Mouse (Mus musculus) MEL (cell line): ENCODE data around the gene Bdkrb2. TPM values are rescaled to one million over a fixed set of nuclear protein-coding genes. Genes with fewer than 3 reads are reported as not detected.

Experiments used
- DNase-seq: peaks from one replicate; pipeline ENCODE4 v3.0.0; 2011; ENCODE audit warnings: low read depth, low spot score
- H3K27ac ChIP-seq: 2 replicates; pipeline ENCODE4 v1.5.1; 2012; ENCODE audit warnings: low read depth, mild to moderate bottlenecking, control low read depth, low read length, moderate library complexity; ENCODE audit not compliant: control insufficient read depth
- H3K27me3 ChIP-seq, 2 experiments: fragments of 150-350 bp in 1 of 2; sonication (generic) in 1 of 2; 2 replicates each; pipeline ENCODE4 v1.6.1; 2012; ENCODE audit warnings: low read length in 2 of 2, mild to moderate bottlenecking in 2 of 2, improper control_type of control experiment in 1 of 2, moderate library complexity in 1 of 2; ENCODE audit not compliant: insufficient read depth in 2 of 2, control insufficient read depth in 1 of 2
- H3K36me3 ChIP-seq, 2 experiments: 2 replicates each; pipeline ENCODE4 v1.6.1; 2012 to 2014; ENCODE audit warnings: low read length in 2 of 2, improper control_type of control experiment in 1 of 2, inconsistent platforms in 1 of 2, mild to moderate bottlenecking in 1 of 2; ENCODE audit not compliant: insufficient read depth in 2 of 2, control insufficient read depth in 1 of 2
- H3K4me1 ChIP-seq, 2 experiments: fragments of 150-350 bp in 1 of 2; sonication (generic) in 1 of 2; 2 replicates each; pipeline ENCODE4 v1.6.1; 2012; ENCODE audit warnings: low read length in 2 of 2, improper control_type of control experiment in 1 of 2, mild to moderate bottlenecking in 1 of 2; ENCODE audit not compliant: insufficient read depth in 2 of 2, control insufficient read depth in 1 of 2
- H3K4me3 ChIP-seq, 2 experiments: fragments of 150-350 bp in 1 of 2; sonication (generic) in 1 of 2; 2 replicates each; pipeline ENCODE4 v1.5.1; 2012; ENCODE audit warnings: low read depth in 2 of 2, low read length in 2 of 2, mild to moderate bottlenecking in 2 of 2, moderate library complexity in 2 of 2, control low read depth in 1 of 2, improper control_type of control experiment in 1 of 2; ENCODE audit not compliant: control insufficient read depth in 1 of 2, insufficient read depth in 1 of 2
- H3K79me2 ChIP-seq: 2 replicates; pipeline ENCODE4 v1.6.1; 2012; ENCODE audit warnings: mild to moderate bottlenecking, low read length, moderate library complexity; ENCODE audit not compliant: control insufficient read depth, poor library complexity, insufficient read depth
- H3K9ac ChIP-seq: 2 replicates; pipeline ENCODE4 v1.6.1; 2012; ENCODE audit warnings: low read depth, mild to moderate bottlenecking, control low read depth, low read length, moderate library complexity; ENCODE audit not compliant: control insufficient read depth, poor library complexity, severe bottlenecking
- H3K9me3 ChIP-seq: fragments of 150-350 bp; sonication (generic); replicated peaks from 2 replicates; pipeline ENCODE4 v1.6.1; 2012; ENCODE audit warnings: mild to moderate bottlenecking, low read length, improper control_type of control experiment, moderate library complexity; ENCODE audit not compliant: insufficient read depth
- CHD1 ChIP-seq: IDR thresholded peaks from 2 replicates; pipeline ENCODE4 v1.6.1; 2012; ENCODE audit warnings: low read depth, mild to moderate bottlenecking, inconsistent platforms, low read length, improper control_type of control experiment
- CHD2 ChIP-seq: IDR thresholded peaks from 2 replicates; pipeline ENCODE4 v1.6.1; 2011; ENCODE audit warnings: low read length, improper control_type of control experiment
- E2F4 ChIP-seq: IDR thresholded peaks from 2 replicates; pipeline ENCODE4 v1.6.1; 2011; ENCODE audit warnings: low read depth, low read length, improper control_type of control experiment, borderline replicate concordance
- GABPA ChIP-seq: IDR thresholded peaks from 2 replicates; pipeline ENCODE4 v1.6.1; 2012; ENCODE audit warnings: low read depth, mild to moderate bottlenecking, inconsistent platforms, low read length, improper control_type of control experiment, moderate library complexity
- GATA1 ChIP-seq: IDR thresholded peaks from 2 replicates; pipeline ENCODE4 v1.6.1; 2011; ENCODE audit warnings: low read depth, low read length, improper control_type of control experiment
- MAX ChIP-seq: IDR thresholded peaks from 2 replicates; pipeline ENCODE4 v1.6.1; 2011; ENCODE audit warnings: low read length, improper control_type of control experiment
- MAZ ChIP-seq: IDR thresholded peaks from 2 replicates; pipeline ENCODE4 v1.6.1; 2012; ENCODE audit warnings: low read depth, mild to moderate bottlenecking, inconsistent platforms, low read length, improper control_type of control experiment
- NELFE ChIP-seq: IDR thresholded peaks from 2 replicates; pipeline ENCODE4 v1.6.1; 2011; ENCODE audit warnings: low read depth, low read length, improper control_type of control experiment
- POLR2A ChIP-seq, 2 experiments: IDR thresholded peaks; 2 replicates each; pipeline ENCODE4 v1.6.1; 2011 to 2012; ENCODE audit warnings: low read length in 2 of 2, mild to moderate bottlenecking in 2 of 2, control low read depth in 1 of 2, improper control_type of control experiment in 1 of 2, low read depth in 1 of 2, moderate library complexity in 1 of 2; ENCODE audit not compliant: control insufficient read depth in 1 of 2, insufficient read depth in 1 of 2, poor library complexity in 1 of 2
- POLR2AphosphoS5 ChIP-seq: IDR thresholded peaks from 2 replicates; pipeline ENCODE4 v1.6.1; 2012; ENCODE audit warnings: low read depth, borderline replicate concordance, mild to moderate bottlenecking, inconsistent platforms, low read length, moderate library complexity, mixed read lengths
- UBTF ChIP-seq: IDR thresholded peaks from 2 replicates; pipeline ENCODE4 v1.6.1; 2012; ENCODE audit warnings: low read depth, mild to moderate bottlenecking, inconsistent platforms, low read length, improper control_type of control experiment, moderate library complexity, borderline replicate concordance; ENCODE audit not compliant: insufficient read depth
- USF2 ChIP-seq, 2 experiments: IDR thresholded peaks; 2 replicates each; pipeline ENCODE4 v1.6.1; 2011 to 2012; ENCODE audit warnings: improper control_type of control experiment in 2 of 2, low read length in 2 of 2, borderline replicate concordance in 1 of 2, inconsistent platforms in 1 of 2, low read depth in 1 of 2, mild to moderate bottlenecking in 1 of 2; ENCODE audit not compliant: insufficient read depth in 1 of 2
- ZC3H11A ChIP-seq: IDR thresholded peaks from 2 replicates; pipeline ENCODE4 v1.6.1; 2012; ENCODE audit warnings: low read depth, mild to moderate bottlenecking, inconsistent platforms, low read length, improper control_type of control experiment
- ZKSCAN1 ChIP-seq: IDR thresholded peaks from 2 replicates; pipeline ENCODE4 v1.6.1; 2012; ENCODE audit warnings: low read depth, mild to moderate bottlenecking, inconsistent platforms, low read length, improper control_type of control experiment, moderate library complexity
- ZMIZ1 ChIP-seq: IDR thresholded peaks from 2 replicates; pipeline ENCODE4 v1.6.1; 2012; ENCODE audit warnings: low read depth, mild to moderate bottlenecking, inconsistent platforms, low read length, improper control_type of control experiment, moderate library complexity
- polyA plus RNA-seq, 2 experiments: library from polyadenylated mRNA; stranded (reverse) in 1 of 2; unstranded in 1 of 2; fragments of >175 nt in 1 of 2; fragments of >200 nt in 1 of 2; gene quantifications; 2 replicates each; pipeline versions ENCODE4 v1.2.1 to v1.2.4; 2012; ENCODE audit warnings: low replicate concordance in 2 of 2, low read depth in 1 of 2; ENCODE audit not compliant: insufficient read length in 2 of 2, insufficient read depth in 1 of 2, missing spikeins in 1 of 2
- total RNA-seq: library from RNA; depleted of rRNA; stranded (reverse); fragments of 300-350 nt; gene quantifications from 2 replicates; pipeline ENCODE4 v1.2.3, GENCODE M21; 2012

Gene Bdkrb2
- total and polyA plus RNA-seq, 3 experiments: not detected

GRCm38 (mm10) chr12:105548001-105548400 lies 15.0 kb upstream of the Bdkrb2 start:
- H3K9me3 ChIP-seq: no peaks in the 10 kb centered on the region
- no peaks in the 10 kb centered on the region for H3K79me2 ChIP-seq
- TF ChIP-seq ZMIZ1: no peak
- no peak overlapping the region for H3K27ac ChIP-seq
- no peak for DNase-seq
- no peaks in the 10 kb centered on the region for H3K36me3 ChIP-seq
- no peak overlapping the region for H3K4me3 ChIP-seq
- H3K9ac ChIP-seq: no peak overlapping the region
- no peaks in the 10 kb centered on the region; a peak in 1 of 4 replicates for H3K27me3 ChIP-seq
- H3K4me1 ChIP-seq: no peaks in the 10 kb centered on the region

GRCm38 (mm10) chr12:105548881-105549280 lies 14.1 kb upstream of the Bdkrb2 start:
- TF ChIP-seq MAZ: no peak
- TF ChIP-seq MAX: no peak
- no peak for TF ChIP-seq NELFE
- TF ChIP-seq POLR2A (IDR thresholded peaks at IDR 0.05; ENCODE audit: control insufficient read depth in 1 of 2, insufficient read depth in 1 of 2, low read depth in 1 of 2, low read length in 2 of 2, poor library complexity in 1 of 2): no peak
- TF ChIP-seq E2F4: no peak
- TF ChIP-seq CHD1: no peak
- no peak for TF ChIP-seq GATA1
- no peak for TF ChIP-seq POLR2AphosphoS5
- no peaks in the 10 kb centered on the region for H3K79me2 ChIP-seq
- H3K27me3 ChIP-seq: no peaks in the 10 kb centered on the region; a peak in 1 of 4 replicates
- no peak overlapping the region for H3K9ac ChIP-seq
- no peaks in the 10 kb centered on the region for H3K36me3 ChIP-seq
- no peak overlapping the region for H3K4me3 ChIP-seq
- H3K9me3 ChIP-seq: no peaks in the 10 kb centered on the region
- DNase-seq: no peak
- peaks cover 0 to under 1% of the 10 kb centered on the region in 2 experiments; a peak in 1 of 4 replicates for H3K4me1 ChIP-seq
- H3K27ac ChIP-seq: no peak overlapping the region

DNA sequence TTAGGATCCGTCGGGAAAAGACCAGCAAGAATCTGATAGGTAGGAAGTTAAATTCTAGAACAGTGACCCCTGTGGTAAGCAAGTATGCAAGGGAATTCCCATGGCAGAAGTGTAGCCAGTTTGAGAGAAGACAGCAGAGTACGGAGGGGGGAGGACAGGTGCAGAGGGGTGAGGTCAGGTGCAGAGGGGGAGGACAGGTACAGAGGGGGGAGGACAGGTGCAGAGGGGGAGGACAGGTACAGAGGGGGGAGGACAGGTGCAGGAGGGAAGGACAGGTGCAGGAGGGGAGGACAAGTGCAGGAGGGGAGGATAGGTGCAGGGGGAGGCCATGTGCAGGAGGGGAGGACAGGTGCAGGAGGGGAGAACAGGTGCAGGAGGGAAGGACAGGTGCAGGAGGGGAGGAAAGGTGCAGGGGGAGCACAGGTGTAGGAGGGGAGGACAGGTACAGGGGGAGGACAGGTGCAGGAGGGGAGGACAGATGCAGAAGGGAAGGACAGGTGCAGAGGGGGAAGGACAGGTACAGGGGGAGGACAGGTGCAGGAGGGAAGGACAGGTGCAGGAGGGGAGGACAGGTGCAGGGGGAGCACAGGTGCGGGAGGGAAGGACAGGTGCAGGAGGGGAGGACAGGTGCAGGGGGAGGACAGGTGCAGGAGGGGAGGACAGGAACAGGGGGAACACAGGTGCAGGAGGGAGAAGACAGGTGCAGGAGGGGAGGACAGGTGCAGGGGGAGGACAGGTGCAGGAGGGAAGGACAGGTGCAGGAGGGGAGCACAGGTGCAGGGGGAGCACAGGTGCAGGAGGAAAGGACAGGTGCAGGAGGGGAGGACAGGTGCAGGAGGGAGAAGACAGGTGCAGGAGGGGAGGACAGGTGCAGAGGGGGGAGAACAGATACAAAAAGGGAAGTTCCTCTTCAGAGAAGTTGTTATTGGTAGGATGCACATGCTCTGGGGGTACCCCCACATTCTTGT lies 12.9 kb upstream of the Bdkrb2 start:
- DNase-seq: no peak
- H3K9me3 ChIP-seq: no peaks in the 10 kb centered on the region
- H3K79me2 ChIP-seq: no peaks in the 10 kb centered on the region
- TF ChIP-seq GABPA (no peak), UBTF (no peak), ZKSCAN1 (no peak), ZC3H11A (no peak), USF2 (IDR thresholded peaks at IDR 0.05; ENCODE audit: borderline replicate concordance in 1 of 2, insufficient read depth in 1 of 2, low read depth in 1 of 2, low read length in 2 of 2) (no peak), POLR2A (IDR thresholded peaks at IDR 0.05; ENCODE audit: control insufficient read depth in 1 of 2, insufficient read depth in 1 of 2, low read depth in 1 of 2, low read length in 2 of 2, poor library complexity in 1 of 2) (no peak), CHD2 (no peak)
- H3K36me3 ChIP-seq: peaks cover 0 to 5% of the 10 kb centered on the region in 2 experiments; a peak in 2 of 4 replicates
- H3K27ac ChIP-seq: no peak overlapping the region
- no peak overlapping the region for H3K4me3 ChIP-seq
- no peaks in the 10 kb centered on the region; a peak in 1 of 4 replicates for H3K27me3 ChIP-seq
- no peak overlapping the region for H3K9ac ChIP-seq
- H3K4me1 ChIP-seq: peaks cover 0 to 11% of the 10 kb centered on the region in 2 experiments; a peak in 1 of 4 replicates
